Mouse (Mus musculus) kidney, postnatal 4 days (tissue): ENCODE results near the gene Ndufb4.

Source experiments
- DNase-seq, 2 experiments: peaks; one replicate each; pipeline ENCODE4 v3.0.0; 2021; ENCODE audit warnings: mixed read lengths in 2 of 2

Gene Ndufb4

DNA sequence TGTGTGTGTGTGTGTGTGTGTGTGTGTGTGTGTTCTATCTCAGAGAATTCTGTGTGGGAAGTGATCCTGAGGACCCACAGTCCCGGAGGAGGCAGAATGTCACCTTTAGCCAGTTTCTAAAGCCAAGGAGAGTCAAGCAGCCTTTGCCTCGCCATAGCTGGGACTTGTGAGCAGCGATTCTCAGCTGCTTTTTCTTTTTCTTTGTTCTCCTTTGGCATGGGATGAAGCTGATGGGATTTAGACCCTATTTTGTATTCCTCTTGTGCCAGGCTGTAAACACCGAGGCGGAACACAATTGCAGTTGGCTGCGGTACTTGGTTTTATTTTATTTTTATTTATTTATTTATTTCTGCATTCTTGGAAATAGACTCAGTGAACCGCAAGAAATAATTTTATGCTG, 25.2 kb downstream of the Ndufb4 start:
- no peak for DNase-seq

DNA sequence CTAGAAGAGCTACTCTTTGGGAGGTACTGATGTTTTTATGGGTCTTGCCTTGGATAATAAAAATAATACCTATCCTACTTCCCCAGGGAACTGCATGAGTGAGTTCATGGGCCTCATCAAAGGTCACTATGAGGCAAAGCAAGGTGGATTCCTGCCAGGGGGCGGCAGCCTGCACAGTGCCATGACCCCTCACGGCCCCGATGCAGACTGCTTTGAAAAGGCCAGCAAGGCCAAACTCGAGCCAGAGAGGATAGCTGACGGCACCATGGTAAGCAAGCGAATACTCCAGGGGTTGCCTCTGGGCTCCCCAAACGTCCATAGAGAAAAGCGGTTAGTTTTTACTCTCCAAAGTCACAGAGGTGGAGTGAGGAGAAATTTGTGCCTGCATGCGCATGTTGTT, 25.9 kb downstream of the Ndufb4 start:
- DNase-seq: peak in 1 of 2 experiments; percentile 9

DNA sequence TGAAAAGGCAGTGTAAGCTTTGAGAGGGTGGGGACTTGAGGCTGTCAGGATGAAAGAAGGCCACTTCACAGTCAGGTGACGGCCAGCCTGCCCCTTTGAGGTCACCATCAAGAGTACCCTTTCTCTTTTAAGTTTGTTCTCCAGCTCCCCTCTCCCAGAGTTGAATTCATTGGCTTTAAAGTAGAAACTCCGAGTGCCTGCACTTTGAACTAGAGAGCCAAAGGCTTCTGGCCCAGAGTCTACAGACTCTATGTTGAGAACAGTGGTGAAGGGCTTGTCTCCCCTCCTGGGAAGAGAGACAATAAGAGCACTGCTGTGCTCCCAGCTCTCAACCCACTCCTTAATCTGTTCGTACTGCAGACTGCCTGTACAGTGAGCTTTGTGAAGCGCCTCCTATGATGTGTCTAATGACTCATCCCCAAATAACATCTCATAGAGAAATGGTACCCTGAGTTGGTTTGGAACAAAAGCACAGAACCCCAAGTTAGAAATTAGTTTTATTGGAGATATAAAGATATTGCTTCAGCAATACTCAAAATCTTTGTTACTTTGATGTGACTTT, 27.8 kb downstream of the Ndufb4 start:
- no peak for DNase-seq

DNA sequence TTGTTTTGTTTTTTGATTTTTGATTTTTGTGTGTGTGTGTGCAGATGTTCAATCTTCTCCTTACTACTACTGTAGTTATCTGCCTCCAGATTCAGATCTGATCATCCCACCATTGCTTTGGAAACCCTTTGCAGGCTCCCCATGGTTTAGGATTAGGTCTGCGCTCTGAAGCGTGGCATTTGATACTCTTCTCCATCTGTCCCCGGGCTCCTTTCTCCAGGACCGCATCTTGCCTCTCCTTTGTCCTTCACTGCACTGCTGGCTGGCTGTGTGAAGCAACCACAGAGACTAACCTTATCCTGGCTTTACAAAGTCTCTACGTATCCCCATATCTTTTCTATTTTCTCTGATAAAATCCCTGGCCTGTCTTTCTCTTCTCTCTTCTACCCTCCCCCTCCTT, 31.3 kb downstream of the Ndufb4 start:
- DNase-seq: no peak

DNA sequence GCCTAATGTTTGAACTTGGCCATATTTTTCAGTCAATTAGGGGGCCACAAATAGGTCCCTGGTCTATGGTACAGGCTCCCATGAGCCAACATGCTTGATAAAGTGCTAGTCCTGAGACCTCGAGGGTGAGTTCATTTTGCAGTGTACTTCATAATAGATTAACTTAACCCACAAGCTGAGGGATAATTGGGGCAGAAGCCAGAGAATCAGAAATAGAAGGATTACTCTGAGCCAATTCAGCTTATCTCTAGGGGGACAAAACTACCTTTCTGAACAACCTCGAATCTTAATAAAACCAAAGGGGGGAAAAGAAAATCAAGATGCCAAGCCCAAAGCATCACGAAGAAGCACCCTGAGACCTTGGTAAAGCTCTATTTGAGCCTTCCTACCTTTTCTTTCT, 31.9 kb downstream of the Ndufb4 start:
- DNase-seq: no peak

DNA sequence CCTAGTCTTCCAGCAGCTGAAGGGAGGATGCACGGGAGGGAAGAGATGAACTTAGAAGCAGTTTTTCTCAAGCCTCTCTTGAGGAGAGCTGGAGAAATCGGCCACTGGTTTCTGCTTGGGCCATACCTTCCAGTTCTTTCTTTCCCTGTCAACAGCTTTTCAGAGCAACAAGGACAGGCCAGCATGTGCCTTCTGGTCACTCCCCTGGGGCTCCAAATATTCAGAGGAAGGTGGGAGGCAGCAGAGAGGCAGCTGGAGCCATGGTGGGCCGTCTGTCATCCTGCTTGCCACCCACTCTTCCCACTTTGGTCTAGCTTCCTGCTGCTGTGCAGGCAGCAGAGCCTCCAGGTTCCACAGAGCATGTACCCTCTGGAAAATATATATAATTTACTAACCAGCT, 36.6 kb downstream of the Ndufb4 start:
- peak; percentile 23 to 49 for DNase-seq

DNA sequence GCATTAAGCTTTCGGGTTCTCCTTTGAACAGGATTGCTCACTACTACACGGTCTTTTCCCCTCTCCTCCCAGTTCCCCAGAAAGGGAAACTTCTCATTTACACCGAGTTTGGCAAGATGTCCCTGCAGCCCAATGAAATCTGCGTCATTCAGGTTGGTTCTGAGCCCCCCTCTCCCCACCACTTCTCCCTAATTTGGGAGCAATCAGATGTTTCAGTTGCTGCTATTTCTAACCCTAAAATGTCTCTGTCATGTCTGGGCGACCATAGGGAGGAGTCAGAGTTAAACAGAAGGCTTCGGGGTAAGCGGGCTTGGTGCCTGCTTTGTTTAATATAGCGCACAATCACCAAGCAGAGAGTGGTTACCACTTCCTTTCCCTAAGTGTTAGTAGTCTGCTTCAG, 38.1 kb downstream of the Ndufb4 start:
- DNase-seq: no peak

DNA sequence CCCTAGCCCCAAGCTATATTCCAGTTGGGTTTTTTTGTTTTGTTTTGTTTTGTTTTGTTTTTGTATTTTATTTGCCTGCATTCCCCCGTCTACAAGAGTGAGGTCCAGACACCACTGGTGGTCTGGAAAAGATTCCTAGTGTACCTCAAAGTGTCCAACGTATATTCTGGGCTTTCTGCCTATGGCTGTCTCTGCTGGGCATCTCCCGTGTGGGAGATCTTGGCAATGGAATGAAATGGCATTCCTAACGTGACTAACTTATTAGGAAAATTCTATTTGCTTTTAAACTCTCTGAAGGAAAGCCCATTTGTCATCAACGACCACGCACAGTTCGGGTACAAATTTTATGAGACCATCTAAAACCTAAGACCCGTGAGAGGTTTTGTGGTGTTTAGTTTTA, 38.8 kb downstream of the Ndufb4 start:
- no peak for DNase-seq

DNA sequence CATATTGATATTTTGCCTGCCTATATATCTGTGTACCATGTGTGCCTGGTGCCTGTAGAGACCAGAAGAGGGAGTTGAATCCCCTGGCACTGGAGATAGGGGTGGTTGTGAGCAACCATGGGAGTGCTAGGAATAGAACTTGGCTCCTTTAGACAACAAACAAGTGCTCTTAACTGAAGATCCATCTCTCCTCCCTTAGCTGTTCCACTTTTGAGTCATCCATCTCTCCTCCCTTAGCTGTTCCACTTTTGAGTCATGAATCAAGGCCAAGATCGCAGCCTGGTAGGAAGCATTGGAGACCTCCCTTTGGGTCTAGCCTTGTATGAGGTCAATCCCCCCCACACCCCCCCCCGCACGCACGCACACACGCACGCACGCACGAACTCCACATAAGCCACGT, 39.7 kb downstream of the Ndufb4 start:
- no peak for DNase-seq

DNA sequence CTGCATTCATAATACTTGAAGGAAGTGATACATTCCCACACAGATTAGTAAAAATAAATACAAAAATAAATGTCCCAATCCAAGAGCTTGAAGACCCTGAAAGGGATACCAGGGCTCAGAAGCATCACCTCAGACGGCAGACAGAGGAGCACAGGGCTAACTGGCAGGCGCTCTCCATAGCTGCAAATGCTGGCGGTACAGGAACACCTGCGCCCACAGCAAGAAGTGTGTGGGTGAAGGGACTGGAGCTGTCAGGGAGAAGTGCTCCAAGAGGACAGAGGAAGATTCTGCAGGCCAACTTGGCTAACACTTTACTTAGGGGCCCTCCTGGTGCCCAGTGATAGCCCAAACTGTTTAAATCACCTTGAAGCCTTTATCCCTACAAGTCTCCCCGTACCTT, 42.2 kb downstream of the Ndufb4 start:
- DNase-seq: no peak

DNA sequence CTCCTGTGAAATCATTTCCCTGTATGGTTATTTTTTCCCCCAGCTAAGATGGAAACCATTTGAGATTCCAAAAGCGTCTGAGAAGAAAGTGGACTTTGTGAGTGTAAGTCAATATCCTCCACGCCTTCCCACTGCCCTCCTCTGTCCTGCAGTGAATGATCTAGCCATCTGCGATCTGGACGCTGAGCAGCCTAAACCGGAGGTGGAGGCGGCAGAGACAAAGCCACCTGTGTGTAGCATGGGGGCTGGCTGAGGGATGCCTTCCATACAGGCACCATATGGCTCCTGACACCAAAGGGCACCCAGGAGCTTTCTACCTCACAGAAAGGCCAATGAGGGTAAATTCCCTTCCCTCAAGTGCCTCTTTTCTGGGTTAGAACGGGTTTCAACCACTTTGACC, 43.2 kb downstream of the Ndufb4 start:
- DNase-seq: no peak

DNA sequence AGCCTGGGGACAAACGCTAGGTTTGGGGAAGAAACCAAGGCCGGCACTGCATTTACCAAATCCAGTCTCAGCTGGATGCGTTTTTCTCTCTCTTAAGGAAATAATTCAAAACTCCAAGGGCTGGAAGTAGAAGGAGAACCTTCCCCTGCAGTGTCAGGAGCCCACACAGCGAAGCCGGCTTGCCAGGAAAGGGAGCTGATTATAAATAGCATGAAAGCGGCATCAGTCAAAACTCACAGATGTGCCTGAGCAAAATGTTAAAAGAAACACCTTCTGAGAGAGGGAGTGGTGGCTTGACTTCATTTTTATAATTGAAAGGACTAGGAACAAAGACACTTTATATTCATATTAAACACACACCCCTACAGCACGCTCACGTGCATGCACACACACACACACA, 43.9 kb downstream of the Ndufb4 start:
- no peak for DNase-seq

DNA sequence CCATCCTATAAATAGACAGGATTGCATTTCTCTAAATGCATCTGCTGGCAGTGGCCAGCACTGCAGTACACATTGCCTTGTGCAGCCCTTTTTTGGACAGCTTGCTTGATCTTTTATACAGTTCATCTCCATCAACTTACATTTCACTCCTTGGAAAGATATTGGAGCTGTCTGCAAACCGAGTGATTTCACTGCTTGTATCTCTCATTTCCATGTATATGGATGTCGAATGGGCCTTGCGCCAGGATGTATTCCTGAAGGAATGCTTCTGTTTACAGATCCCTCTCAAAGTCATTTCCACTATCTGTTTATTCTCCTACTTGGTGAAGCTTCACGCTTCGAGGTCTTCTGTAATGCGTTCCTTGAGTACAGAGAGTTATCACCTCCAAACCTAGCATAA, 50.0 kb downstream of the Ndufb4 start:
- no peak for DNase-seq

DNA sequence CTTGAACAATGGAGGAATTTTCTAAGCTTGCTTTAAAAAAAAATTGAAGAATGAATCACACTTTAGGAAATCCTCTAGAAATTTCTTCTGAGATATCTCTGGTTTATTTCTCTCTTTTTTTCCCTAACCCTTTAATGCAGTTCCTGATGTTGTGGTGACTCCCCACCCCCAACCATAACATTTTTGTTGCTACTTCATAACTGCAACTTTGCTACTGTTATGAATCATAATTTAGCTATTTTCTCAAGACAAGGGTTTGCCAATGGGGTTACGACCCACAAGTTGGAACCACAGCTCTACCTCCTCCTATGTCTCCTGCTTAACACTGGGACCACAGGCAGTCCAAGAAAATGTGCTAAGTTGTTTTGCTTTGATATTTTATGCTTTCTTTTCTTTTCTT, 50.8 kb downstream of the Ndufb4 start:
- no peak for DNase-seq

DNA sequence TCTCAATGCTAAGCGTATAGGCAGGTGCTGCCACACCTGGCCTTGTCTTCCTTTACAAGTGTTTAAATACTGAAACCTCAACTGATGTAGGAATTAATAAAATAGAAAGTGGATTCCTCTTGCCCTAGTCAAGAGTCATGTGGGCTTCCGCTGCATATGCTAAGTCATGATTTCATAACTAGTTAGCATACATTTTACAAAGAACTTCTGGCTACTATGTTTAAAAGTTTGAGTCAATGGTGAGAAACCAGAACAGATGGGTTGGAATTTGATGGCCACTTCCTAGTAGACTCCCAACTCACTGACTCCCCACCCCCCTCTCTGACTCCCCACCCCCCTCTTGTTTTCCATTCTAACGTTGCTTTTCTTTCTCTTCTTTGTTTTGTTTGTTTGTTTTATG, 54.9 kb downstream of the Ndufb4 start:
- DNase-seq: no peak

DNA sequence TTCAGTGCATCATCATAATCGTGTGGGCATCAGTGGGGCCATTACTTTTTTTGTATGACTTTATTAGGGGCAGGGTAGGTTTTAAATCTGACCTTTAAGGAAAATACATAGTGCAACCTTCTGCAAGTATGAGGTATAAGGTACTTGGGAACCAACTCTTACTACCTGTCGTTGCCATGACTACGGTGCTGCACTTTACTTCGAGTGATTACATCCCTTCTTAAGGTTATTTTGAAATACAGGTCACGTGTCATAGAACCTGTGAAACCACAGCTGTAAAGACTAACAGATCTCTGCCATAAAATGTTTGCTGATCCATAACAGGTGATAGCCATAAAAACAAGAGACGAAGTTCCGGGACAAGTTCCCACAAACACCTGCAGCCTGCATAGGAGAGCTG, 55.8 kb downstream of the Ndufb4 start:
- no peak for DNase-seq

DNA sequence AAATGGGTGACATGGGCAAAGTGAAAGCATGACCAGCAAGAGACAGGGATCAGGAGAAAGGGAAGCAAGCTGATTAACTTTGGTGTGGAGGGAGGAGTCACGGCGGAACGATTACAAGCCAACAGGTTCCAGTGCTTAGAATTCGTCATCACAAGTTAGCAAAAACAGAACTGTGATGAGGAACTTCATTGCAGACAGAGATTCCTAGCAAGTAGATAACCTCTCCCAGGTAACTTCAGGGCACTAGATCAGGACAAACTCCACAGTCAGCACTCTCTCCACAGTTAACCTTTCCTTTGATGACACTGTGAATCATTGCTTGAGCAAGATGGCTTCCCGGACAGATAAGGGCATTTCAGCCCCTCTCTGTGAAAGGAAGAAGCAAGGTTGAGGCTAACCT, 56.8 kb downstream of the Ndufb4 start:
- DNase-seq: no peak
